Mouse (Mus musculus) MEL (cell line): ENCODE results near the gene Alg12.

Experiments used
- CTCF ChIP-seq, 3 experiments: IDR thresholded peaks in 2 of 3; conservative IDR thresholded peaks in 1 of 3; 2 replicates each; pipeline ENCODE4 v1.5.1; 2011 to 2012; ENCODE audit warnings: low read length in 3 of 3, low read depth in 2 of 3, mild to moderate bottlenecking in 2 of 3, improper control_type of control experiment in 1 of 3, inconsistent platforms in 1 of 3, mixed read lengths in 1 of 3, moderate library complexity in 1 of 3; ENCODE audit not compliant: control insufficient read depth in 1 of 3, insufficient read depth in 1 of 3, poor library complexity in 1 of 3, severe bottlenecking in 1 of 3
- E2F4 ChIP-seq: IDR thresholded peaks from 2 replicates; pipeline ENCODE4 v1.6.1; 2011; ENCODE audit warnings: low read depth, low read length, improper control_type of control experiment, borderline replicate concordance
- ELF1 ChIP-seq: IDR thresholded peaks from 2 replicates; pipeline ENCODE4 v1.6.1; 2014; ENCODE audit warnings: low read depth, mild to moderate bottlenecking, inconsistent platforms, low read length, improper control_type of control experiment, moderate library complexity
- GABPA ChIP-seq: IDR thresholded peaks from 2 replicates; pipeline ENCODE4 v1.6.1; 2012; ENCODE audit warnings: low read depth, mild to moderate bottlenecking, inconsistent platforms, low read length, improper control_type of control experiment, moderate library complexity
- MXI1 ChIP-seq: IDR thresholded peaks from 2 replicates; pipeline ENCODE4 v1.6.1; 2011; ENCODE audit warnings: mild to moderate bottlenecking, low read depth, low read length, improper control_type of control experiment
- MYB ChIP-seq: IDR thresholded peaks from 2 replicates; pipeline ENCODE4 v1.6.1; 2011; ENCODE audit warnings: mild to moderate bottlenecking, low read depth, low read length, improper control_type of control experiment
- POLR2A ChIP-seq, 2 experiments: IDR thresholded peaks; 2 replicates each; pipeline ENCODE4 v1.6.1; 2011 to 2012; ENCODE audit warnings: low read length in 2 of 2, mild to moderate bottlenecking in 2 of 2, control low read depth in 1 of 2, improper control_type of control experiment in 1 of 2, low read depth in 1 of 2, moderate library complexity in 1 of 2; ENCODE audit not compliant: control insufficient read depth in 1 of 2, insufficient read depth in 1 of 2, poor library complexity in 1 of 2
- POLR2AphosphoS2 ChIP-seq: IDR thresholded peaks from 2 replicates; pipeline ENCODE4 v1.6.1; 2011; ENCODE audit warnings: low read length, improper control_type of control experiment
- POLR2AphosphoS5 ChIP-seq: IDR thresholded peaks from 2 replicates; pipeline ENCODE4 v1.6.1; 2012; ENCODE audit warnings: low read depth, borderline replicate concordance, mild to moderate bottlenecking, inconsistent platforms, low read length, moderate library complexity, mixed read lengths
- RCOR1 ChIP-seq: IDR thresholded peaks from 2 replicates; pipeline ENCODE4 v1.6.1; 2012; ENCODE audit warnings: low read depth, mild to moderate bottlenecking, inconsistent platforms, low read length, improper control_type of control experiment
- SMC3 ChIP-seq: IDR thresholded peaks from 2 replicates; pipeline ENCODE4 v1.6.1; 2011; ENCODE audit warnings: low read depth, low read length, improper control_type of control experiment
- TAL1 ChIP-seq: IDR thresholded peaks from 2 replicates; pipeline ENCODE4 v1.6.1; 2012; ENCODE audit warnings: mild to moderate bottlenecking, inconsistent platforms, low read length, moderate library complexity, mixed read lengths
- USF1 ChIP-seq: IDR thresholded peaks from 2 replicates; pipeline ENCODE4 v1.6.1; 2014; ENCODE audit warnings: low read depth, mild to moderate bottlenecking, inconsistent platforms, low read length, improper control_type of control experiment, moderate library complexity

DNA sequence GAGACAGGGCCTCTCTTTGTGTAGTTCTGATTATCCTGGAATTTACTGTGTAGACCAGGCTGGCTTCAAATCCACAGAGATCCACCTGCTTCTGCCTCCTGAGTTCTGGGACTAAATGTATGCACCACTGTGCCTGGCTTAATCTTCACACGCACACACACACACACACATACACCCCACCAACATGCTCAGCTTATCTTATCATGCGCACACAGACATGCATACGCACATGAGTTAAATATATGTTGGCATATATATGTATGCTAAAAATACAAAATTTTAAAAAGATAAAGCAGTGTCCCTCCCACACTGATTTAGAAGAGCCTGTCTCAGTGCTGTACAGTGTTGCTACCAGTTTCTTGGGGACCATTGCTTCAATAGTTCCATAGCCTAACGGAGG is 57.6 kb downstream of the Alg12 start:
- no peak for TF ChIP-seq CTCF (IDR thresholded peaks at IDR 0.05 in 2 of 3, conservative IDR thresholded peaks at IDR 0.05 in 1 of 3; ENCODE audit: control insufficient read depth in 1 of 3, insufficient read depth in 1 of 3, low read depth in 2 of 3, low read length in 3 of 3, poor library complexity in 1 of 3, severe bottlenecking in 1 of 3)
- TF ChIP-seq POLR2A (IDR thresholded peaks at IDR 0.05; ENCODE audit: control insufficient read depth in 1 of 2, insufficient read depth in 1 of 2, low read depth in 1 of 2, low read length in 2 of 2, poor library complexity in 1 of 2): no peak
- TF ChIP-seq RCOR1: peak; percentile 65; the same call in 1 of the 2 replicates
- no peak for TF ChIP-seq USF1
- no peak for TF ChIP-seq ELF1
- TF ChIP-seq TAL1: peak; percentile 58
- TF ChIP-seq POLR2AphosphoS2: no peak
- TF ChIP-seq MXI1: 0 out of 2 replicates have a peak, but pooled peaks have one; percentile 18
- TF ChIP-seq POLR2AphosphoS5: no peak
- TF ChIP-seq GABPA: no peak
- TF ChIP-seq E2F4: no peak
- no peak for TF ChIP-seq MYB
- no peak for TF ChIP-seq SMC3
